Mouse (Mus musculus): ENCODE data around the gene Smurf1.

Smurf1 gene

DNA sequence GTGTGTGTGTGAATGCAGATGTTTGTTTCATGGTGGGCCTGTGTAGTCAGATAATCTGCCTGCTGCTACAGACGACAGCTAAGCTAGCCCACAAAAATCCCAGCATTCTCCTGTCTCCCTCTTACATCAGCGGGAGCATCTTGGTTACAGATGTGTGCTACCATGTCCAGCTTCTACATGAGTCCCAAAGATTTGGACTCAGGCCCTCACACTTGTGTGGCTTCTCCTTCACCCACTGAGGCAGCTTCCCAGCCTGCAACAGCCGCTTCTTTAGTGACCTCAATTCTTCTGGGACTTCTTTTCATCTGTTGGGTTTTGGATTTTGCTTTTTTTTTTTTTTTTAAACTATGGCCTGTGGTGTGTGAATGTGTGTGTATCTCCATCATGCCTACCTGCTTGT is 92.8 kb downstream of the Smurf1 start:
- DNase-seq (ENCODE audit: low read depth in 1 of 2, low spot score in 2 of 2), result no peak

GRCm38 (mm10) chr5:144872326-144872725 is 93.3 kb downstream of the Smurf1 start:
- DNase-seq (ENCODE audit: low read depth in 1 of 2, low spot score in 2 of 2), result no peak

DNA sequence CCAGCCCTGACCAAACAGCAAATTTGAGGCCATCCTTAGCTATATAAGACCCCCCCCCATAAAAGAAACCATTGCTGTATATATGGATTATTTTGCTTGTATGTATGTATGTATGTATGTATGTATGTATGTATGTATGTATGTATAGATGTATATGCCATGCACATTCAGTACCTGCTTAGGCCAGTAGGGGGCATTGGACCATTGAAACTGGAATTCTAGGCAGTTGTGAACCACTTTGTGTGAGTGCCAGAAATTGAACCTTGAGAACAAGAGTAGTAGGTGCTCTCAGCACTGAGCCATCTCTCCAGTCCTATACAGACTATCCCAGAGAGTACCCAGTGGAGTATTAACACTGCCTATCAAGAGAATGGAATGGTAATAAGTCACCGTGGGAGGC is 93.9 kb downstream of the Smurf1 start:
- no peak for DNase-seq (ENCODE audit: low read depth in 1 of 2, low spot score in 2 of 2)

DNA sequence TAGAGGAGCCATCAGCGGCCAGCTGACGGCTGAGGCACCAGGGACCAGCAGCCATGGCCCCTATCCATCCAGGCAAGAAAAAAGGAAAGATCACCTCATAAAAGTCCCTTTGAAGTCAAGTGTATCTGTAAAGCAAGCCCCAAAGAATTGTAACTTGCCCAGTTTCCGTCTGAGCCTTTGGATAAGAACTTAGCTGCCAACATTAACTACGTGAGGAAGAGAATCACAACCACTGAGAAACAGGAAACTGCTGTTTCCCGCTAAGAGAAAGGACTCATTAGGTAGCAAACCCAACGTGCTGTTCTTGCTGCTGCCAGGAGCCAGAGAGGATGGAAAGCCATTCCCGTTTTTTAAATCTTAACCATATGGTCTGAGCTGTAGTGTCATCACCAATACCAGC is 94.9 kb downstream of the Smurf1 start:
- DNase-seq (ENCODE audit: low read depth in 1 of 2, low spot score in 2 of 2), result no peak

- DNase-seq (ENCODE audit: low read depth in 1 of 2, low spot score in 2 of 2), result no peak
Measured at GRCm38 (mm10) chr5:144869466-144869865, 96.2 kb downstream of the Smurf1 start.

DNA sequence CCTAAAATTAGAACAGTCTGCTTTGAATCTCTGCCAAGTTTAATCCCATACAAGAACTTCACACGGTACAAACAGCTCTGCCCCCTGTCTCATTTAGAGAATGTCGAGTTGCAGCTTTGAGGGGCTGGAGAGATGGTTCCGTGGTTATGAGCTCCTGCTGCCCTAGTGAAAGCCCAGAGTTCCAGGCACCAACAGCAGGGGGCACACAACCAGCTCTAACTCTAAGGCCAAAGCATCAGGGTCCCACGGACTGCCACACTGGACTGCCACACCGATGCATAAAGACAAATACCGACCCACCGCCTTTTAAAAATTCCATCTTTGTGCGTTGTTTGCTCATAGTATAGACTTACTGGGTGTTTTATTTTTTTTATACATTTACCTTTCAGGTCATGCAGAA is 98.7 kb downstream of the Smurf1 start:
- DNase-seq (ENCODE audit: low read depth in 1 of 2, low spot score in 2 of 2), result no peak

- no peak for DNase-seq (ENCODE audit: low read depth in 1 of 2, low spot score in 2 of 2)
Measured at GRCm38 (mm10) chr5:144860913-144861312, 104.7 kb downstream of the Smurf1 start.

GRCm38 (mm10) chr5:144859284-144859683 is 106.4 kb downstream of the Smurf1 start:
- DNase-seq (ENCODE audit: low read depth in 1 of 2, low spot score in 2 of 2), result no peak

DNA sequence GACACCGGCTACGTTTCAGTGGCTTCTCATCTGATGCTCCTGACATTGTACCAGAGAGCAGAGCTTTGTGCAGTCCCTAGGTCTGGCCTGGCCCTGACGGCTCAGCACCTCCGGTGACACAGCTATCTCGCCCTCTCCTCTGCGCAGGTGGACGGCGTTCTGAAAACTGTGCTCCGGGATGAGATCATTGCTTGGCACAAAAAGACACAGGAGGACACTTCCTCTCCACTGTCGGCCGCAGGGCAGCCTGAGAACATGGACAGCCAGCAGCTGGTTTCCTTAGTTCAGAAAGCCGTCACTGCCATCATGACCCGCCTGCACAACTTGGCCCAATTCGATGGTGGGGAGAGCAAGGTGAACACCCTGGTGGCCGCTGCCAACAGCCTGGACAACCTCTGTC is 107.1 kb downstream of the Smurf1 start:
- no peak for DNase-seq (ENCODE audit: low read depth in 1 of 2, low spot score in 2 of 2)

GRCm38 (mm10) chr5:144855936-144856335 is 109.7 kb downstream of the Smurf1 start:
- DNase-seq (ENCODE audit: low read depth in 1 of 2, low spot score in 2 of 2), result no peak

GRCm38 (mm10) chr5:144853931-144854330 is 111.7 kb downstream of the Smurf1 start:
- DNase-seq (ENCODE audit: low read depth in 1 of 2, low spot score in 2 of 2), result no peak

DNA sequence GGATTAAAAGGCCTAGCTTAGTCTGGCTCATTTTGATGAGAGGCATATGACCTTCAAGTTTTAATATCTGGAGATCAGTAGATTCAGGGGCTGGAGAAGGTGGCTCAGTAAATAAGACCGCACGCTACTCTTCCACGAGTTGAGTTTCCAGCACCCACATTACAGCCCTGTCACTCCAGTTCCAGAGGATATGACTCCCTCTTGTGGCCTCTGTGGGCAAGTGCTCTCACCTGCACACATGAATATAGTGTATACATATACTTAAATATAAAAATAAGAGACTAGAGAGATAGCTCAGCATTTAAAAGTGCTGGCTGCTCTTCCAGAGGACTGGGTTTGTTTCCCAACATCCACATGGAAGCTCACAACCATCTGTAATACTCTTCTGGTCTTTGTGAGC is 113.8 kb downstream of the Smurf1 start:
- DNase-seq (ENCODE audit: low read depth in 1 of 2, low spot score in 2 of 2), result no peak

DNA sequence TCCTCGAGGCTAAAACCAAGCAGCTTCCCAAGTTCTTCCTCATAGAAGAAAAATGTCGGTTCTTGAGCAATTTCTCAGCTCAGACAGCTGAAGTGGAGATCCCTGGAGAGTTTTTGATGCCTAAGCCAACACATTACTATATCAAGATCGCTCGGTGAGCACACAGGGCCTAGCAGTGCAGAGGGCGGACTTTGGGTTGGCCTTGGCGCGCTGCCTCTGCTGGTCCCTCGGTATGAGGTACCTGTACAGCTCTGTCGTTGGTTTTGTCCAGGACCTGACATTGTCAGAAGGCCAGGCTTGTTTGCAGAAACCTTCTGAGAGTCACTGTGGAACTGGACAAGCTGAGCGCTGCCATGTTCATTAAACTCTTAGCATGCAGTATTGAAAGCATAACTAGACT is 115.7 kb downstream of the Smurf1 start:
- DNase-seq (ENCODE audit: low read depth in 1 of 2, low spot score in 2 of 2), result no peak

GRCm38 (mm10) chr5:144848735-144849134 is 116.9 kb downstream of the Smurf1 start:
- DNase-seq (ENCODE audit: low read depth in 1 of 2, low spot score in 2 of 2), result no peak

GRCm38 (mm10) chr5:144845352-144845751 is 120.3 kb downstream of the Smurf1 start:
- no peak for DNase-seq (ENCODE audit: low read depth in 1 of 2, low spot score in 2 of 2)

DNA sequence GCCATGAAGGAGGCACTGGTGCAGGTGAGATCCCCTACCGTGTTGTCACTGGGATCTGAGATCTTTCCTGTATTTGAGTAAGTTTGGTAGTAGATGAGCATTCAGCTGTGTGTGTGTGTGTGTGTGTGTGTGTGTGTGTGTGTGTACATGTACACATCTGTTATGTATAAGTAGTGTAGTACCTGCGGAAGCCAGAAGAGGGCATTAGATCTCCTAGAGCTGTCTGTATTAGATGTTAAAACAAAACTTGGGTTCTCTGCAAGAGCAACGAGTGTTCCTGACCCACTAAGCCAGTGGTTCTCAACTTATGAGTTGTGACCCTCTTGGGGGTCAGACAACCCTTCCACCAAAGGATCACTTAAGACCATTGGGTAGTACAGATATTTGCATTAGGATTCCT is 129.5 kb downstream of the Smurf1 start:
- DNase-seq (ENCODE audit: low read depth in 1 of 2, low spot score in 2 of 2), result no peak

GRCm38 (mm10) chr5:144831840-144832469 is 133.7 kb downstream of the Smurf1 start:
- no peak for DNase-seq (ENCODE audit: low read depth in 1 of 2, low spot score in 2 of 2)

DNA sequence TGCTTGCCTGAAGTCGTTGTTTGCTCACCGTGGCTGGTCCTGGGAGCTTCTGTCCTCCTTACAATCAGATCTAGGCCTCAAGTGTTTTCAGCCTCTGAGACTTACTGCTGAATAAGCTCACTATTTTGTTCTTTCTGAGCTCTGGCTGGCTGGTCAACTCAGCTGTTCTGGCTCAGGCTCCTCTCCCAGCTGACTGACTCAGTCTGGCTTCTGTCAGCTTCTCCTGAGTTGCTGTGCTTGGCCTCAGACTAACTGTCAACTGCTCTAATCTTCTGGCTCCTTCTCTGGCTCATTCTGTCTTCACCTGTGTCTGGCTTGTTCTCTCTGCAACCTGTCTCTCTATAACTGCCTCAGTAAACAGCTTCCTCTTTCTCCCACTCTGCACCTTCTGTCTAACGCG is 136.0 kb downstream of the Smurf1 start:
- DNase-seq (ENCODE audit: low read depth in 1 of 2, low spot score in 2 of 2), result no peak

DNA sequence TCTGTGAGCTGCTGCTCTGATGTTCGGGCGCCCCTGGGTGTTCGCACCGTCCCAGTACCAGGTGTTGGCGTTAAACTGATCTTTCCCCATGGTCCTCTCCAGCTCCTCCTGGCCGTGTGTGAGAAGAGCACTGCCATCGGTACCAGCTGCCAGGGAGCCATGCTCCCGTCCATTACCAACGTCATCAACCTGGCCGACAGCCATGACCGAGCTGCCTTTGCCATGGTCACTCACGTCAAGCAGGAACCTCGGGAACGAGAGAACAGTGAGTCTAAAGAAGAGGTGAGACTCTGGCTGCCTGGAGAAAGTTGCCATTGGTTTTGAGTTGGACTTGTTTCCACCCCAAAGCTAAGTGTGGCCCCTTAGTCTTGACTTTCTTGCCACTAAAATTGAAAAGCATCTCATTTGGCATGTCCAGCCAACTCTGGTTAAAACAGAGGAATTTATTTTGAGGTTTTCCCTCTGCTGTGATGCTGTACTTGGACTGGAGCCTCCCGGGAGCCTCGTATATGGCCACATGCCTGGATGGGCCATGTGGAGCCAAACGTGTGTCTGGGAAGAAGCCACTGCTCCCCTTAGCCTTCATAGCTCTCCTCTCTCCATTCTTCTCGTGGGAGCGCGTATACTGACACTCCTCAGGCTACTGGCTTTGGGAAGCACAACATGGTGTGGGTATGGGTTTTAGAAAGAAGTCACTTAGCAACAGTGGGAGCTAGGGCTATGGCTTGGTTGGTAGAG is 137.1 kb downstream of the Smurf1 start:
- DNase-seq (ENCODE audit: low read depth in 1 of 2, low spot score in 2 of 2), result no peak
